Mouse (Mus musculus): ENCODE results near the gene Uba7.

DNA sequence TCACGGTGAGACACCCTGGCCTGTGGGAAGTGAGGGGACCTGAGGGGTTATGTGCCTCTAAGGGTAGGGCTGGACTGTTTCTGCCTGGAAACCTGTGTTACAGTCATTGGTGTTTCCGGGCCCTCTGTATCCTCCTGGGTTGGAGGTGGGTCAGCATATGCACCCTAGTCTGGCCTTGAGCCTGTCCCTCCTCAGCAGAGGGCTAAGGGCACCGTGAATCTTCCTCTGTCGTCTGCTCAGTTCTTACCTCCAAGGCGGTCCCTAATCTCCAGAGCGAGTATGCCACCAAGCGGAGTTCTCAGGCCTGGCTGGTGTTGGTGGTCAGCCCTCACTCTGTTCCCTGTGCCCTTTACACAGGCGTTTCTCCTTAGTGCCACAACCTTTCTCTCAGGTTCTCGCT lies 12.4 kb upstream of the Uba7 start:
- TF ChIP-seq GATA1 (IDR thresholded peaks at IDR 0.05; ENCODE audit: borderline replicate concordance, low read length): no peak
- no peak for TF ChIP-seq FLI1 (IDR thresholded peaks at IDR 0.05; ENCODE audit: low read length)
